Mouse (Mus musculus): ENCODE results near the gene Dtx2. TPM values are rescaled to one million over a fixed set of nuclear protein-coding genes. Genes with fewer than 3 reads are reported as not detected.
A peak's percentile ranks its signal among the peaks of the same experiment; 100 is the strongest.

The Dtx2 gene
- total and polyA plus RNA-seq, 3 experiments = 6.3 to 10.9 (median 7.3) TPM

GRCm38 (mm10) chr5:136035285-136035684, 40.7 kb downstream of the Dtx2 start:
- no peaks in the 10 kb centered on the region for H3K36me3 ChIP-seq (ENCODE audit: control insufficient read depth, insufficient read depth, low read length)
- no peak for TF ChIP-seq POLR2A (IDR thresholded peaks at IDR 0.05; ENCODE audit: insufficient read depth, low read depth, low read length)
- TF ChIP-seq CTCF (IDR thresholded peaks at IDR 0.05) = no peak
- no peak for TF ChIP-seq EP300 (IDR thresholded peaks at IDR 0.05; ENCODE audit: insufficient read depth, low read depth, low read length)
- intact Hi-C loops (cut with DNase I) = no loop called here
- 52% methylated on average over 1 of the region's 1 CpGs for WGBS
- H3K4me1 ChIP-seq (ENCODE audit: control insufficient read depth, insufficient read depth, low read length) = no peaks in the 10 kb centered on the region
- H3K27ac ChIP-seq = no peak overlapping the region
- no peaks in the 10 kb centered on the region for H3K79me2 ChIP-seq (replicated peaks; ENCODE audit: control insufficient read depth, insufficient read depth, low read length)
- no peak overlapping the region for H3K9ac ChIP-seq (ENCODE audit: low read depth, low read length)
- H3K4me3 ChIP-seq = no peak overlapping the region
- no peak for DNase-seq
- no peaks in the 10 kb centered on the region for H3K27me3 ChIP-seq (ENCODE audit: control insufficient read depth, insufficient read depth, low read length)

- DNase-seq = no peak
- no peaks in the 10 kb centered on the region for H3K36me3 ChIP-seq (ENCODE audit: control insufficient read depth, insufficient read depth, low read length)
- intact Hi-C loops (cut with DNase I) = no loop called here
These were observed 42.1 kb downstream of the Dtx2 start for GRCm38 (mm10) chr5:136036667-136037066.

GRCm38 (mm10) chr5:136038258-136039214, 43.9 kb downstream of the Dtx2 start, which contains the start of gene Upk3b:
TSS of gene Upk3b (plus strand) at chr5:136038496.
- Histone ChIP-seq H3K36me3 (ENCODE audit: control insufficient read depth, insufficient read depth, low read length) (no peaks in the 10 kb centered on the region), H3K79me2 (replicated peaks; ENCODE audit: control insufficient read depth, insufficient read depth, low read length) (no peaks in the 10 kb centered on the region), H3K27ac (no peak within 1 kb of the TSS), H3K4me1 (ENCODE audit: control insufficient read depth, insufficient read depth, low read length) (no peaks in the 10 kb centered on the region), H3K27me3 (ENCODE audit: control insufficient read depth, insufficient read depth, low read length) (no peaks in the 10 kb centered on the region), H3K9ac (ENCODE audit: low read depth, low read length) (no peak within 1 kb of the TSS), H3K4me3 (no peak within 1 kb of the TSS)
- TF ChIP-seq CTCF (IDR thresholded peaks at IDR 0.05) (no peak), EP300 (IDR thresholded peaks at IDR 0.05; ENCODE audit: insufficient read depth, low read depth, low read length) (no peak), POLR2A (IDR thresholded peaks at IDR 0.05; ENCODE audit: insufficient read depth, low read depth, low read length) (no peak)
- intact Hi-C loops (cut with DNase I) = no loop called here
- DNase-seq = peak in 1 of 2 experiments; percentile 38
- WGBS = 63% methylated on average over 17 of the region's 17 CpGs

More at GRCm38 (mm10) chr5:136036667-136037066, 42.1 kb downstream of the Dtx2 start:
- no peak overlapping the region for H3K9ac ChIP-seq (ENCODE audit: low read depth, low read length)
- TF ChIP-seq EP300 (IDR thresholded peaks at IDR 0.05; ENCODE audit: insufficient read depth, low read depth, low read length) (no peak), POLR2A (IDR thresholded peaks at IDR 0.05; ENCODE audit: insufficient read depth, low read depth, low read length) (no peak), CTCF (IDR thresholded peaks at IDR 0.05) (no peak)
- no peak overlapping the region for H3K4me3 ChIP-seq
- no peak overlapping the region for H3K27ac ChIP-seq
- WGBS = no CpG with 5 or more reads among the region's 1 CpGs
- H3K79me2 ChIP-seq (replicated peaks; ENCODE audit: control insufficient read depth, insufficient read depth, low read length) = no peaks in the 10 kb centered on the region
- H3K4me1 ChIP-seq (ENCODE audit: control insufficient read depth, insufficient read depth, low read length) = no peaks in the 10 kb centered on the region
- H3K27me3 ChIP-seq (ENCODE audit: control insufficient read depth, insufficient read depth, low read length) = no peaks in the 10 kb centered on the region

DNA sequence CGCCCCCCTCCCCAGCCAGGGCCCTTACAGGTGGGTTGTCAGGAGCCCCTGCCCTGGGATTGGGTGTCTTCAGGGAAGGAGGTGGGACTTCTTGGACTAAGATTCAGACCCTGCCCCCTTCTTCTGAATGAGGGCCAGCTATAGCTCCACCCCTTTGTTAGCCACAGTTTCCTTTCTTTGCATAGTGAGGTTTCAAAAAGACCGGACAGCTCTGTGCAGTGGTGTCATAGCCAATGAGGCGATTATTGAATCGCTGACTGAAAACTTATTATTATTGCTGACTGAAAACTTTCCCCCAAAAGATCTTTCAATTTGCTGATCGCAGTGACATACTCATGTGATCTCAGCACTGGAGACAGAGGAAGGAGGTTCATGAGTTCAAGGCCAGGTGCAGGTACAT, 45.6 kb downstream of the Dtx2 start:
- H3K79me2 ChIP-seq (replicated peaks; ENCODE audit: control insufficient read depth, insufficient read depth, low read length) = no peaks in the 10 kb centered on the region
- TF ChIP-seq EP300 (IDR thresholded peaks at IDR 0.05; ENCODE audit: insufficient read depth, low read depth, low read length) = no peak
- TF ChIP-seq POLR2A (IDR thresholded peaks at IDR 0.05; ENCODE audit: insufficient read depth, low read depth, low read length) = no peak
- TF ChIP-seq CTCF (IDR thresholded peaks at IDR 0.05) = no peak
- no peaks in the 10 kb centered on the region for H3K4me1 ChIP-seq (ENCODE audit: control insufficient read depth, insufficient read depth, low read length)
- no peaks in the 10 kb centered on the region for H3K36me3 ChIP-seq (ENCODE audit: control insufficient read depth, insufficient read depth, low read length)
- no peak overlapping the region for H3K9ac ChIP-seq (ENCODE audit: low read depth, low read length)
- no peak for DNase-seq
- no peak overlapping the region for H3K27ac ChIP-seq
- H3K4me3 ChIP-seq = no peak overlapping the region
- H3K27me3 ChIP-seq (ENCODE audit: control insufficient read depth, insufficient read depth, low read length) = no peaks in the 10 kb centered on the region
- 41% methylated on average over 5 of the region's 5 CpGs for WGBS
- intact Hi-C loops (cut with DNase I) = no loop called here

DNA sequence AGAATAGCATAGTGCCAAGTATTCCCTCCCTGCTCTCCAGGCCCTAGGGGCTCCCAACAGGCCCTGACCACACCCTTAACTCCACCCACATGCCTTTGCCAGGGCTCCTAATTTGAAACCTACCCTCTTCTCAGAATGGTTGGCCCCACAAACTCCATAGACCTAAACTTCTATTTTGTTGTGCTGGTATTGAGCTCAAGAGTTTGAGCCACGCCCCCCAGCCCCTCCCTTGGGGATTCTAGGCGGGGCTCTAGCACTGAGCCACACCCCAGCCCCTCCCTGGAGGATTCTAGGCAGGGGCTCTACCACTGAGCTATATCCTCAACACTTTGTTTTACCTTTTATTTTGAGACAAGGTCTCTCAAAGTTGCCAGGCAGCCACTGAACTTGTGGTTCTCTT, 46.7 kb downstream of the Dtx2 start:
- Histone ChIP-seq H3K27me3 (ENCODE audit: control insufficient read depth, insufficient read depth, low read length) (no peaks in the 10 kb centered on the region), H3K27ac (no peak overlapping the region), H3K79me2 (replicated peaks; ENCODE audit: control insufficient read depth, insufficient read depth, low read length) (no peaks in the 10 kb centered on the region), H3K9ac (ENCODE audit: low read depth, low read length) (no peak overlapping the region), H3K4me1 (ENCODE audit: control insufficient read depth, insufficient read depth, low read length) (no peaks in the 10 kb centered on the region), H3K36me3 (ENCODE audit: control insufficient read depth, insufficient read depth, low read length) (no peaks in the 10 kb centered on the region), H3K4me3 (no peak overlapping the region)
- no peak for TF ChIP-seq CTCF (IDR thresholded peaks at IDR 0.05)
- TF ChIP-seq EP300 (IDR thresholded peaks at IDR 0.05; ENCODE audit: insufficient read depth, low read depth, low read length) = no peak
- intact Hi-C loops (cut with DNase I) = no loop called here
- no peak for DNase-seq
- WGBS = 45% methylated on average over 2 of the region's 2 CpGs

DNA sequence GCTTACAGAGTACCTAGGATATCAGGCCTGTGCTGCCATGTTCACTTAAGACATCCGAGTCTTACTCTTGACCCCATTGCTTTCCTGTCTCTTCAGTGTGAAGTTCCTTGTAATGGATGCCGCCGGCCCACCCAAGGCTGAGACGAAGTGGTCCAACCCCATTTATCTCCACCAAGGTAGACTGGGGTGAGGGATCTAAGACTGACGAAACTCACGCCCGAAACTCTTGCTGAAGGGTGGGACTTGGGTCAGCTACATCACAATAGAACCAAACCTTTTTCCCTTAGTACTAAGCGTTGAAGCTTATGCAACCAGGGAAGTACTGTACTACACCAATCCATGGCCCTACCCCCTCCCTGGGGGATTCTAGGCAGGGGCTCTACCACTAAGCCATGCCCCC, 47.1 kb downstream of the Dtx2 start:
- DNase-seq = no peak
- intact Hi-C loops (cut with DNase I) = no loop called here
- TF ChIP-seq EP300 (IDR thresholded peaks at IDR 0.05; ENCODE audit: insufficient read depth, low read depth, low read length) (no peak), POLR2A (IDR thresholded peaks at IDR 0.05; ENCODE audit: insufficient read depth, low read depth, low read length) (no peak)
- no peak overlapping the region for H3K27ac ChIP-seq
- H3K4me1 ChIP-seq (ENCODE audit: control insufficient read depth, insufficient read depth, low read length) = no peaks in the 10 kb centered on the region
- no peaks in the 10 kb centered on the region for H3K36me3 ChIP-seq (ENCODE audit: control insufficient read depth, insufficient read depth, low read length)
- H3K4me3 ChIP-seq = no peak overlapping the region
- H3K27me3 ChIP-seq (ENCODE audit: control insufficient read depth, insufficient read depth, low read length) = no peaks in the 10 kb centered on the region
- no peaks in the 10 kb centered on the region for H3K79me2 ChIP-seq (replicated peaks; ENCODE audit: control insufficient read depth, insufficient read depth, low read length)
- no peak overlapping the region for H3K9ac ChIP-seq (ENCODE audit: low read depth, low read length)
- 90% methylated on average over 8 of the region's 8 CpGs for WGBS
